Mouse (Mus musculus) heart, postnatal 36 days (tissue): ENCODE results near the gene Dgkq. TPM values are rescaled to one million over a fixed set of nuclear protein-coding genes. Genes with fewer than 3 reads are reported as not detected.

Source experiments
- DNase-seq, 2 experiments: peaks; one replicate each; pipeline ENCODE4 v3.0.0; 2021 to 2022
- intact Hi-C: fragments of 180-260 bp; cut with DNase I; formaldehyde crosslinking; loops from one replicate; pipeline ENCODE4 v1.15.1; 2025
- total RNA-seq, 2 experiments: library from RNA; stranded (reverse); gene quantifications; 2 replicates each; pipeline ENCODE4 v1.2.3; 2021

Dgkq gene
- total RNA-seq = 1 to 10 TPM; 8.9 TPM

DNA sequence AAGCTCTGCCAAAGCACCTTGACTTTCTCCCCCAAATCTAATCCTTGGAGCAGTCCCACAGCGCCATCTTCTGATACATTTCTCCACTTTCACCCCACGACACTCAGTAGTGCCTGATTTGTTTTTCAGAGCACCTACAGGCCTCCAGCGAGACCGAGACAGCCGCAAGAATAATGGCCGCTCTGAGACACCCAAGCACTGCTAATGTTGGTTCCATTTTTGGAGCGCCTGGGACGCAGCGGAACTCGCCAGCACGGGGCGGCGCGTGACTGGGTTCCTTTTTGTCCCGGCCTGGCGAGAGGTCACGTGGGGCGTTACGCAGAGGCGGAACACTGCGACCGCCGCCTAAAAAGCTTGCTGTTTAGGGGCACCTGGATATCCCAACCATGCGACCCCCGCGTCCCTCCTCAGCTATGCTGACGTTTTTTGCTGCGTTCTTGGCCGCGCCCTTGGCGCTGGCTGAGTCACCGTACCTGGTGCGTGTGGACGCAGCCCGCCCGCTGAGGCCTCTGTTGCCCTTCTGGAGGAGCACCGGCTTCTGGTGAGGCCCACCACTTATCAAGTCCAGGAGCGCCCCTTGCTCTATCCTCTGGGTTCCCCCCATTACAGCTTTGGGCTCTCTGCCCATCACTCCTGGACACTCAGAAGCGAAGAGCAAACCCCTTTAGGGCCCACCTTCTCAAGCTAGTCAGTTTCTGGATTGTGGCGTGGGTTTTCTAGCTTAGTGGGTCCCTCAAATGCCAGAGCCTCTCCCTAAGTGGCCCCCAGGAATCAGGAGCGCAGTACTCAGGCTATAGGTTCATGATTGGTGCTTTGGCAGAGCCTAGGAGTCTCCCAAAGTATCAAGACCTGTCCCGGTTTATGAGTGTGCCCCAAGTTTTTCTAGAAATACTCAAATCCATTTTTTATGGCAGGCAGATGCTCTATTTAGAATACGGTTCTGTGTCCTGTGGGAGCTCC, at the start of gene Dgkq:
Gene Dgkq (minus strand): TSS at position 696 of the 960 bp plus-strand sequence.
- peak; percentile 91 to 93 for DNase-seq
- intact Hi-C loops = loop anchor here (2.0 to 10.0 kb wide), 4 partner anchors 40 to 604 kb away; partner anchors contain the start of genes Ccdc18, Dr1, Gak and Mtf2

DNA sequence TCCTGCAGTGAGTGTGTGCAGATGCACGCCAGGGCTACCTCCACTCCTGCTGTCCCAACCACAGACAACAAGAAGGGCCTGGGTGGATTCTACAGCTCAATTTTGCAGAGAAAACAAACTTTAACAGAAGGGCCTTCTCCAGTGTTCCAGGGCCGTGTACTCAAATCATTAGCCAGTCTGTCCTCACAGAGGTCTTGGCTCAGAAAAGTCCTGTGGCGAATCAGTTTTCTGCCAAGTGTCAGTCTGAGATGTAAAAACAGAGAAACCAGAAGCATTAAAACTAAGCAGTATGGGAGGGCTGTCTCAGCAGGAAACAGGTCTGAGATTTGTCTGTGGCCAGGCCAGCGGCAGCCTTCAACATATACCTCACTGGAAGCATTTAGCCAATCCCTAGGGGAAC, 48.6 kb upstream of the Dgkq start:
- DNase-seq = no peak
- intact Hi-C loops = no loop called here

DNA sequence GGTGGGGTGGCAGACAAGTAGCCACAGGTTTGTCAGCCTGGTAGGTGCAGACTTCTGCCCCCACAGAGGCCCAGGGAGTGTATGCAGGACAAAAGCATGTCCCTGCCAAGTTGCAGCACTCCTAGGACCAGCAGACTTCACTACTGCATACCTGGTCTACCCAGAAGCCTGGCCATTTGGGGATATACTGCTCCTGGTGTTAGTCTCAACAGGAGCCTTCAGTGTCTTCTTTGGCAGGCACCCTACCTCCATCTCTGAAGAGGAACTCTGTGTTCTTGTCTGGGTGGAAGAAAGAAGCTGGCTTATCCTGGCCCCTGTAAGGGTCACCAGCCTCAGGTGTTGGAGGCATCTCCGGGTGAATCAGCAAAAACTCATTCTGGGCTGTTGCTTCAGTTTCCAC, 46.5 kb upstream of the Dgkq start:
- DNase-seq = no peak
- intact Hi-C loops = no loop called here

DNA sequence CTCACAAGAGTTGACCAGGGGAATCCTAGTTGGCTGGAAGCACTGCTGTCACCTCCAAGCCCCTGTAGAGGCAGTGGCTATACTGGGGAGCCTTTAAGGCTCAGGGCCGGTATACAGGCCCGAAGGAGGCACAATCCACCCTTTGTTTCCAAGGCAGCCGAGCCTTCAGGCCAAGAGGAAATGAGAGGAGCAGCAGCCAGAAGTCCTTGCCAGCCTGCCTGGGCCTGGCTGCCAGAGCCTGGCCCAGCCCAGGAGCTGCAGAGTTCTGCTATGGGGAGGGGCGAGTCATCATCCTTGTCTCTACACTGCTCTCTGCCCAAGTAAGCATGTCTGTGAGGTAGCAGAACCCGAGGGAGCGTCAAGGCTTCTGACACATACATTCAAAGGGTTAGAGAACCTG, 44.7 kb upstream of the Dgkq start:
- DNase-seq = peak in 1 of 2 experiments; percentile 25

GRCm38 (mm10) chr5:108713691-108714090, 44.2 kb upstream of the Dgkq start:
- intact Hi-C loops = no loop called here
- no peak for DNase-seq

More for the DNA sequence above, 44.7 kb upstream of the Dgkq start:
- intact Hi-C loops = no loop called here

- DNase-seq = no peak
- intact Hi-C loops = no loop called here
These were observed 43.6 kb upstream of the Dgkq start for GRCm38 (mm10) chr5:108713096-108713495.

- no peak for DNase-seq
- intact Hi-C loops = no loop called here
These were observed 42.5 kb upstream of the Dgkq start for GRCm38 (mm10) chr5:108711968-108712367.

DNA sequence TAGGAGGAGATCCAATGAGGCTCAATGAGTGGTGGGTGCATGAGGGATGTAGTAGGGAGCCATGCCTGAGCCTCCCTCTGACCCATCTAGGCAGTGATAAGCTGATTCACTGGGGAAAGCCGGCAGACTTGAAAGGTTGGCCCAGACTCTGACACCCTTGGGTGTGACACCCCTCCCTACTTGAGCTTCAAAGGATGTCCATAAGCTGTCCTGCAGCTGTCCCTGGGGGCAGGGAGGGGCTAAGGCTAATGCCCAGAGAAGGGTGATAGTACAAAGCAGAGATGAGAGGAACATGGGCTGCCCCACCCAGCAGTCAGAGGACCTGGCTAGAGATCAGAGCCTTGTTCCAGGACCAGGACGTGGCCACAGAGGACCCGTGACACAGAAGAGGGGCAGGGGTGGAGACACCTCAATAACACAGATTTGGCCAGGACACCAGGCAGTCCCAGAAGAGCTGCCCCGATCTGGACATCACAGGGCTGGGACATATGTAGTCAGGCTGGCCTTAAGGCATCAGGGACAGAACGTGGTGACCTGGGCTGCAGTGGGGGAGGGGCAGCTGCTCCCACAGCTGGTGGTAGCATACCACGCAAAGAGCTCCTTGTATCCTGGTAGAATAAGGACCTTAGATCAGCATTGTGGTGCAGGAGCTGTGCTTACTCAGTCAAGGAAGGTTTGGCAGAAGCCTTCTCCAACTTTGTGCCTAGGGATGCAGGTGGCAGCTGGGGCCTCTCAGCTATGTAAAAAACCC, 39.7 kb upstream of the Dgkq start:
- DNase-seq = no peak
- intact Hi-C loops = no loop called here

- intact Hi-C loops = no loop called here
- no peak for DNase-seq
These were observed 38.9 kb upstream of the Dgkq start for GRCm38 (mm10) chr5:108708419-108708818.

DNA sequence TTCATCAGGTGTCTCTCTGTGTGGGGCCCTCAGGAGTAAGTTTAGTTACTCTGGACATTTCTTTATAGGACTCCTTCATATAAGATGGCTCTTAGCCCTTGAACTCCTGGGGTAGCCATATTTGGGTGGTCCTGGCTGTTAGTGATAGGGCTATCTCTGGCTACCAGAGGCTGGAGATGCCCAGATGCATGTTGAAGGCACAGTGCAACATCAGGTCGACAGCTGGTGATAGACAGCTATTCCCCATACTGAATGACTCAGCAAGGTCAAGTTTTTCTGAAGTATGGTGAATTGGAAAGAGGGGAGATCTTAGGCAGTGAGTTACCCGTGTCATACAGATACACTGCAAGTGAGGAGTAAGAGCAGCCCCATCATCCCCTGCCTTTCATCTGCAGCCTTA, 38.3 kb upstream of the Dgkq start:
- intact Hi-C loops = no loop called here
- no peak for DNase-seq

- intact Hi-C loops = no loop called here
These were observed 34.5 kb upstream of the Dgkq start for GRCm38 (mm10) chr5:108703754-108704626.

DNA sequence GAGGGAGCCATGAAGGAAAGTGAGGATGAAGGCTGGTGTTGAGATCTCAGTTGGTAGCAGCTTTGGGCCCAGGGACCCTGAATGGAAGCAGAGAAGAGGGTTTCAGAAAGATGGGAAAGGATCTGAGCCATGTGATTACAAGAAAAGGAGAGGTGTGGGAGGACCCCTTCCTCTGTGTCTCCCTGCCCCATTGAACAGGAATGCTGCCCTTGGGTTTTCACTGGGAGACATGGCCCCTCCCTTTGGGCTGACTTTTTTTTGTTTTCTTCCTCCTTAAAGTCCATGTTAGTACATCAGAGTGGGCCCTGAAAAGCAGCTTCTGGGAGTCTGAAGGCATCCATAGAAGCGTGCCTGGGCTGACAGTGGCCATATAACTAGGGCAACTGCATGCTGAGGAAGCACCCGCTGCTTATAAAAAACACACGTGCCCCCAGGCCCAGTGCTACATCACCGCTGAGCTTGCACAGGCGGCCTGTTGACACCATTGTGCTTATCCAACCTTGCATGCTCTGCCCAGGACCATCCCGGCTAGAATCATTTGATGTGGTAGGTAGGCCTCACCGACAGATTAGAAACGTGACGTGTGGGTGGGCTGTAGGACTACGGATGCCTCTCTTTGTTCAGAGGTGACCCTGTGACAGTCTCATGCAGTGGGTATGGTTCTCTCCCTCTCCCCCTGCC, 32.0 kb upstream of the Dgkq start:
- intact Hi-C loops = no loop called here
- no peak for DNase-seq

More at GRCm38 (mm10) chr5:108703754-108704626, 34.5 kb upstream of the Dgkq start:
- DNase-seq = no peak

DNA sequence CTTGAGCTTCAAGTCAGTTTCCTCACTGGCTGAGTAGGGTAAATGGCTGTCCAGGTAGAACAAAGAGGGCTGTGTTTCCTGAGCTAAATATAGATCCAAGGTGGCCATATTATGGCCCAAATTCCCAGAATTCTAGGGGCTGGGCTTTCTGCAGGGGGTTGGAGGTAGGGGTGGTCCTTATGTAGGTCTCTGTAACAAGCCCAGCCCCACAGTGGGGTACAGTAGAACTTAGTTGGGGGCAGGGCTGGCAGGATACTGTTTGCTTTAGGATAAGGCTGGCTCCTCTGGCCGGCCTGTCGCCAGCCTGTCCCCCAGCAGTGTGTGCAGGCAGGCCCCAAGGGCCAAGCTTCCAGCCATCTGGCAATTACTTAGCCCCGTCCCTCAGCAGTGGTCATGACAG, 30.9 kb upstream of the Dgkq start:
- intact Hi-C loops = no loop called here
- no peak for DNase-seq

DNA sequence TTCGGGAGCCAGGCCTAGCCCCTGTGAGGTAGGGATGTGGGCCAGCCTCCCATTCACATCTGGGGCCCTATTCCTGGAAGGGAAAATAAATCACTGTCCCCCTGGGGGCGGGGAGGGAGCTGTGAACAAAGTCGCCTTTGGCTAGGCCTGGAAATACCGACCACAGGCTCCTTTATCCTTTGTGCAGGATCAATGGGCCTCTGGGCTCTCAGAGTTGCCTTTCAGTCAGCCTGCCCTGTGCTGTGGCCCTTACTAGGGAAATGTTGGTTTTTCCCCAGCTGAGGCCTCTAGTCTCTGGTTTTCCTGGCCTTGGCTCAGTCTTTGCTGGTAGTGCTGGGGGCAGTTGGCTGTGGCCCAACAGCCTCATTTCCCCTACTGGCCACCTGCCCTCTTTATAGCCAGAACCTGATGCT, 27.9 kb upstream of the Dgkq start:
- intact Hi-C loops = no loop called here

GRCm38 (mm10) chr5:108696542-108696941, 27.1 kb upstream of the Dgkq start:
- intact Hi-C loops = no loop called here
- no peak for DNase-seq

More for the DNA sequence above, 27.9 kb upstream of the Dgkq start:
- DNase-seq = no peak

- no peak for DNase-seq
- intact Hi-C loops = no loop called here
These were observed 26.4 kb upstream of the Dgkq start for GRCm38 (mm10) chr5:108695861-108696260.

GRCm38 (mm10) chr5:108694352-108695261, 25.1 kb upstream of the Dgkq start:
- peak; percentile 29 to 38 for DNase-seq
- intact Hi-C loops = no loop called here

DNA sequence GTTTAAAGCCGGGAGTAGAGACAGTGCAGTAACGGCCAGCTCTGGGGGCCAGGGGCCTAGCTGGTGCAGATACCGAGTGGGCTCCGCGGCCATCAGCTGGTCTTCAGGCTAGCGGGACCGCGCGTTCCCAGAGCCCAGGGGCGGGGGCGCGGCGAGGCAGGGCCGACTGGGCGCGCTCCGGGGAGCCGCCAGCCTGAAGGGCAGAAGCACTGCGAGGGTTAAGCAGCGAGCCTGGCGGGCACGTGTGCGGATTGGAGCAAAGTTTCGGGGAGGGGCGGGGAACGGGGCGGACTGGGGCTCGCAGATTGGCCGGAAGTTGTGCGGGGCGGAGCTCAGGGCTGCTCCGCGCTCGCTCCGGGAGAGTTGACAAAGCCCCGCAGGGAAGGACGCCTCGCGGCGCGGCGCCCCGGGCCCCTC, 24.4 kb upstream of the Dgkq start:
- intact Hi-C loops = loop anchor here (2.0 kb wide), 1 partner anchor 33 kb away; no protein-coding TSS in a partner anchor
- peak; percentile 81 to 85 for DNase-seq

- intact Hi-C loops = loop anchor here (2.0 kb wide), 1 partner anchor 35 kb away; no protein-coding TSS in a partner anchor
- DNase-seq = peak; percentile 62 to 70
These were observed 22.8 kb upstream of the Dgkq start, which contains the start of gene Fgfrl1 for GRCm38 (mm10) chr5:108692271-108692670. Gene Fgfrl1 (plus strand): TSS chr5:108692382.
